Mouse (Mus musculus) erythroblast, adult 5-6 weeks (primary cell): ENCODE measurements around the gene Gm20696. TPM values are rescaled to one million over a fixed set of nuclear protein-coding genes. Genes with fewer than 3 reads are reported as not detected.

Experiments
- ATAC-seq: replicated peaks from 2 replicates; pipeline ENCODE4 v1.8.0; 2016; ENCODE audit warnings: moderate number of reproducible peaks, mild to moderate bottlenecking, moderate TSS enrichment, inconsistent platforms; ENCODE audit not compliant: poor library complexity, low FRiP score, severe bottlenecking
- total RNA-seq, 2 experiments: library from RNA; stranded (forward) in 1 of 2; stranded (reverse) in 1 of 2; fragments of 150-400 nt in 1 of 2; fragments of 200-764, 138-1000 nt in 1 of 2; gene quantifications; 2 replicates each; pipeline versions ENCODE4 v1.2.3 to v1.2.4; 2015 to 2017; ENCODE audit warnings: low replicate concordance in 2 of 2

The Gm20696 gene
- total RNA-seq, 2 experiments from 2014 or later: 2.7 to 3.7 TPM

GRCm38 (mm10) chr6:99281433-99281832, 385.2 kb downstream of the Gm20696 start:
- no peak for ATAC-seq

GRCm38 (mm10) chr6:99280619-99281018, 386.0 kb downstream of the Gm20696 start:
- no peak for ATAC-seq

DNA sequence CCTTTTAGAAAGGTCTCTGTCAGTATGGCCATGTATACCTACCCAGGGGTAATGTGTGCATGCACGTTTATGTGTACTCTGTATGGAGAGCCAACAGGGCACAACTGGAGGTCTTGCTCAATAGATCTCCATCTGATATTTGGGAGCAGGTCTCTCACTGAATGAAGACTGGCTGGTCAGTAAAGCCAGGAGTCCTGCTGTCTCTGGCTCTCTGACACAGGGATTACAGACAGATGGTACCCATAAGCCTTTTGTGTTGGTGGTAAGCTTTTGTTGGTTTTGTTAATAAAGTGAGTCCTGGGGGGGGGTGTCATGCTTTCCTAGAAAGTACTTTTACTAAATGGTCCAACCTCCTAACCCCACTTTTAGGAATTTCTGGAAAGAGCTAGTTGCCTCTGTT, 389.3 kb downstream of the Gm20696 start:
- no peak for ATAC-seq

DNA sequence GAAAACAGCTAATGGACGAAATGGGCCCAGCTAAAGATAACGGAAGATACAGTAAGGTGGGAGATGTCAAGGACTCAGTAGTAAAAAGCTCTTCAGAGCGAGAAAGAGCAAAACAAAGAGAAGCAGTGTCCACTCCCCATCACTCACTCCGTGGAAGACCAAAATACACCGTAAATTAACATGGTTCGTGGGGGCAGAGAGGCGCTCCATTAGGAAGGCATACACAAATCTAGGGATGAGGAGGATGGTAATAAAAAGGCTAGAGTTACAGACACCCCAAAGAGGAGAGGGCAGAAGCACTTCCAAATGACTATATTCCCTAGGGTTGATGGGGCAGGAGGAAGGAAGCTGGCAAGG, 390.3 kb downstream of the Gm20696 start:
- ATAC-seq: no peak

DNA sequence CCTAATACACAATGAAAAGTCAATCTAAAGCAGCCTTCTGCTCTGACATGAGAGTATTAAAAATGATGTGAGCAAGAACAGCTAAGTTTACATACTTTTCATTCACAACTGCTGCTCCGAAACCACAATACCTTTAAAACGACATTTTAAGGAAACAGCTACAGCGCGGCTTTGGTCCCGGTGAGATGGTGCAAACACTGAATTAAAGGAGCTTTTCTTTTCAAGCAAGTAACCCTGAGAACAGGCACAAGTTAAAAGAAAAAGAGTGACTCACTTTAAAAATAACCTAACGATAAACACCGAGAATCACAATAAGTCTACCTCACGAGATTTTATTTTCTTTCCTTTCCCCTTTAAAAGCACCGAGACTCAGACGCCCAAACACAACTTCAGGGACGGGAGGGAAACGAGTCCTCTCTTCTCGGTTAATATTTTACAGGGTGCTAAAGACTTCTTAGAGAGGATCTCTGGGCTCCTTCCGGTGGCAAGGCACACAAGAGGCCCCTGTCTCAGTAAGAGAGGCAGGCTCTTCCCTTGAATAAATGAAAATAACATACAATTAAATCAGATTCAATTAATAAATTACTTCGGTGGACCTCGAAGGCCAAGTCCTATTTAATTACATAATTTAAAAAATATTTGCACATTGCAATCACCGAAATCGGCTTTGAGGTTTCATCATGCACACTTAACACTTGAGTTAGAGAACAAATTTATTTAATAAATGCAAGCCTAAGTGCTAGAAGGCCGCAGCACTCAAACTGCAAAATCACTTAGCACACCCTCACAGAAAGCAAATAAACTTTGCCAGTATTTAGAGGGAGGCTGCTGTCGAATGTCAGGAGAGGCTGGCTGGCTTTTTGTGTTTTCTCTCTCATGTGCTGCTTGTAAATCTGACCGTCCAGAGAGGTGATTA, 391.0 kb downstream of the Gm20696 start:
- no peak for ATAC-seq

GRCm38 (mm10) chr6:99274667-99275066, 391.9 kb downstream of the Gm20696 start:
- no peak for ATAC-seq

DNA sequence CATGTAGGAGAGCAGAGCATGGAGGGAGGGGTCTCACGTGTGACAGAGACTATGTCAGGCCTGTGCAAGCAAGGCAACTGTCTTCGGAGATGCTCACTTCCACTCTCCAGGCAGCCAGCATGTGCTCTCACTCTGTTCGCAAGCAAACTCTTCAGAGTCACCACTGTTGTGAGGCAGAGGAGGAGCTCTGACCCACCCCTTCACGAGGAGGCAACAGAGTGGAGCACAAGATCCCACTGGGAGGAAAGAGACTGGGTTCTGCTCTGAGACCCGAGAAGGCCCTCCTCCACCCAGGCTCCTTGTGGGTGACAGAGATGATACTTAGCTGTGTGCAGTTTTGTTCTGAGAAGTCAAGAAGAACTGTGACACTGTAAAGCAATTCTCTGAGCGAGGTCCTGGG, 392.4 kb downstream of the Gm20696 start:
- no peak; the same call in 1 of the 2 replicates for ATAC-seq

DNA sequence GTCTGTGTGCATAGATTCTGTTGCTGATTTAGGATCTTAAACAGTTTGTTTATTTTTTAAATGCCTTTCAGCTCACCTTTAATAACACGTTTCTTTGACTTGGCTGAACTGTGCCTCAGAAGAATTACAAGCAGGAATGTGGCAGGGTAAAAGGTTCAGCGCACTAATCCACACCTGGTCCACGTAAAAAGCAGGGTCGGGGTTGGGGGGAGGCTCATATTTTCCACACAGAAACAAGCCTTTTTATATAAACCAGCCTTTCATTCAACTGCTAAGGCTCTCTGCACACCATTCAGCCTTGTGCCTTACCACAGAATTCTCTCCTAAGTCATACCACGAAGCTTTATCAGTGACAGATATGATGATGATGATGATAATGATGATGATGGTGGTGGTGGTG, 393.4 kb downstream of the Gm20696 start:
- no peak for ATAC-seq

GRCm38 (mm10) chr6:99272174-99272573, 394.4 kb downstream of the Gm20696 start:
- ATAC-seq: no peak

- no peak for ATAC-seq
Observed at GRCm38 (mm10) chr6:99271741-99272140, 394.9 kb downstream of the Gm20696 start.

GRCm38 (mm10) chr6:99269921-99270320, 396.7 kb downstream of the Gm20696 start:
- no peak for ATAC-seq

- no peak for ATAC-seq
Observed at GRCm38 (mm10) chr6:99268171-99269061, 398.2 kb downstream of the Gm20696 start.

GRCm38 (mm10) chr6:99265945-99266656, 400.5 kb downstream of the Gm20696 start:
- no peak for ATAC-seq

- no peak for ATAC-seq
Observed at GRCm38 (mm10) chr6:99265173-99265572, 401.4 kb downstream of the Gm20696 start.

DNA sequence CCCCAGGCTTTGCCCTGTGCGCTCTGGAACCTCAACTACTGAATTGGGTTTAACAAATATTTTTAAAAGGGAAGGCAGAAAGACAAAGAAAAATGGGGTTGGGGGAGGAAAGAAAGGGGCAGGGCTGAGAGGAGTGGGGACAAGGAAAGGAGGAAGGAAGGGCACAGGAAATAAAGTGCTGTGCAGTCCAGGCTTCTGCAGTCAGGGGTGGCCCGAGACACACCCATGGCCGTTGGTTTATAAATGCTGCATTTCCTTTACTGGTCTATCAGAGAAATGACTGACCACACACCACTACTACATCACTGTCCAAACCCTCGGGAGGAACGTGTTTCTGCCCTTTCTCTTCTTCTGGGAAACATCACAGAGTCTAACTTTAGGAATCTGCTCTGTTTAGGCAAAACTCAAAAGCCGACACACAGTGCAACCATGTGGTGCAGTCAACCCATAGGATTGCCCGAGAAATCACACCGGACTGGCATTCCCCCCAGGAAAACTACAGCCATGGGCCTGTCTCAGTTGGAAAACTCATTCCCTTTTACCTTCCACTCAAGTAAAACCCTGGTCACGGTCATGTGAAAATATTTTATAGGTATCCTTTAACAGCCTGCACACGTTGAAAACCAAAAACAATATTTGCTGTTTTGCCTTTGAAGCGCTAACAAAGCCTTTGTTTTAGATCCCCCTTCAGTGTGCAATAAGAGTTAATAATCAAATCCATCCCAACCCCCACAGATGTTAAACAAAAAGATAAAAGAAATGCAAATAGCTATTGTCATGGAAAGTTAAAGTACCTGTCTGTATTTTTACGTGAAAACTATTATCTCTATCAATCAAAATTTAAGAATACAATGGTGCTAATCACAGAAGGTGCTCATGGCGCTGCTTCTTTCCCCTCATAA, 402.2 kb downstream of the Gm20696 start:
- no peak for ATAC-seq

DNA sequence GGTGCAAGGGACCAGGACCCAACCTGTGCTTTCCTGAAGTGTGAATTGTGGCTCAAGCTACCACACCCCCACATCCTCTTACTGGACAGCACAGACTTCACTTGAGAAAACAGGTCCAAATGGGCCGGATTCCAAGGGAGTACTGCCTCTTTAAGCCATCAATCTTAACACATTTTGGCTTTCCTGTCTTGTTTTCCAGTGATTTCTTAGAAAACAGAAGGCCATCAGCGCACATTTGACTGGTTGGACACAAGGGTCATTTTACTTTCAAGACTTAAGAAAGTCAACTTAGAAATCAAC, 402.8 kb downstream of the Gm20696 start:
- no peak for ATAC-seq

GRCm38 (mm10) chr6:99263061-99263885, 403.3 kb downstream of the Gm20696 start:
- ATAC-seq: no peak

DNA sequence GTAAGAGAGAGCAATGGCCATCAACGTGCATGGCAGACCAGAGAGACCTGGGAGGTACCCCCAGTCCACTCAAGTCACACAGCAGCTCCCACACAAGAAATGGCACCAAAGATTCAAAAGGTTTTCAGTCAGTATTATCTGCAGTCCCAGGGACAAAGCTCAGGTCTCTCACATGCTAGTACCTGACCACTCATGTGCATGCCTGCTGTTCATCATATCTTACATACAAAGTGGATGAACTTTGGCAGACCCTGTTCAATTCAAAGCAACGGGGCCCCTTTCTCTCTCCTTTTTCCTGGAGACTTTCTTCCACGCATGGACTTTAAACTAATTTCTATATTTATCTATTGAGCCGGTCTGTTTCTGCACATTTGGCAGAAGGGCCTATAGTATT, 404.9 kb downstream of the Gm20696 start:
- no peak for ATAC-seq
